Mouse (Mus musculus) bone marrow macrophage, adult 2 months (primary cell): Measurements from ENCODE around the gene Cxcl16. TPM values are rescaled to one million over a fixed set of nuclear protein-coding genes. Genes with fewer than 3 reads are reported as not detected.

ENCODE experiments used
- H3K27ac ChIP-seq: 2 replicates; pipeline ENCODE4 v1.5.1; 2012; ENCODE audit warnings: low read depth, low read length; ENCODE audit not compliant: insufficient read depth
- H3K4me1 ChIP-seq: 2 replicates; pipeline ENCODE4 v1.6.1; 2012; ENCODE audit warnings: low read length; ENCODE audit not compliant: control insufficient read depth, insufficient read depth
- H3K4me3 ChIP-seq: 2 replicates; pipeline ENCODE4 v1.5.1; 2012; ENCODE audit warnings: mild to moderate bottlenecking, low read length, moderate library complexity; ENCODE audit not compliant: insufficient read depth
- CTCF ChIP-seq: IDR thresholded peaks from 2 replicates; pipeline ENCODE4 v1.5.1; 2012; ENCODE audit warnings: low read depth, mild to moderate bottlenecking, low read length, moderate library complexity
- POLR2A ChIP-seq: IDR thresholded peaks from 2 replicates; pipeline ENCODE4 v1.6.1; 2012; ENCODE audit warnings: mild to moderate bottlenecking, low read depth, low read length, borderline replicate concordance
- polyA plus RNA-seq: library from polyadenylated mRNA; stranded (reverse); fragments of >200 nt; gene quantifications from 2 replicates; pipeline ENCODE4 v1.2.4, GENCODE M21; 2012; ENCODE audit not compliant: missing spikeins, insufficient read depth, insufficient read length

Gene Cxcl16
- 434 and 456 TPM in 2 replicates for polyA plus RNA-seq

GRCm38 (mm10) chr11:70459601-70460101 is at the start of gene Cxcl16:
Gene Cxcl16 (minus strand): TSS chr11:70459984.
- Histone ChIP-seq H3K4me1 (peaks cover 26% of the 10 kb centered on the region), H3K27ac (peak within 1 kb of the TSS; percentile 58), H3K4me3 (peak within 1 kb of the TSS; percentile 66)
- no peak for TF ChIP-seq CTCF
- TF ChIP-seq POLR2A, result no peak

GRCm38 (mm10) chr11:70506962-70507515 is 47.3 kb upstream of the Cxcl16 start:
- no peak for TF ChIP-seq CTCF
- no peak for TF ChIP-seq POLR2A
- H3K4me1 ChIP-seq, result peaks cover 14% of the 10 kb centered on the region
- no peak overlapping the region for H3K27ac ChIP-seq
- H3K4me3 ChIP-seq, result no peak overlapping the region

- H3K27ac ChIP-seq, result no peak overlapping the region
- no peak overlapping the region for H3K4me3 ChIP-seq
- peaks cover 14% of the 10 kb centered on the region for H3K4me1 ChIP-seq
- TF ChIP-seq CTCF, result peak; percentile 37
- TF ChIP-seq POLR2A, result no peak
These were observed 46.6 kb upstream of the Cxcl16 start for GRCm38 (mm10) chr11:70506385-70506784.

DNA sequence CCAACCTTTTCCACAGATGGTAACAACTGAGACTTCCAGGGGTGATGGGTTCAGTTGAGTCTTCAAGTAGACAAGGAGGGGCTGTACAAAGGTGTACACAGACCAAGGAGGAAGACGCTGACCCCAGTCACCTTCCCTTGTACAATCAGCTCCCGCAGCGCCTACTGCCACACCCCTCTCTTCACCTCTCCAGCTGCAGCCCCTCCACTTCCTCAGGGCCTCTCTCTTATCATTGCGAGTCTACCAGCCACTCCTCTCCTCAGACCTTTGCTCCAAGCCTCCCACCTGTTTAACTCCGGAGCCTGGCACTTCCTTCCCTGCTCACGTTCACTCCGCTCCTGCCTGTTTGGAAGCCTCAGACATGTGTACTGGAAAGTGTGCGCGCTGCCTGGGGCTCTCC is 45.2 kb upstream of the Cxcl16 start, which contains the start of gene Tm4sf5:
TSS of gene Tm4sf5 (plus strand) at position 275 of the 400 bp plus-strand sequence.
- TF ChIP-seq POLR2A (no peak), CTCF (no peak)

GRCm38 (mm10) chr11:70502018-70502417 is 42.2 kb upstream of the Cxcl16 start:
- Histone ChIP-seq H3K4me1 (peaks cover 39% of the 10 kb centered on the region), H3K4me3 (no peak overlapping the region), H3K27ac (no peak overlapping the region)
- TF ChIP-seq CTCF, result no peak
- no peak for TF ChIP-seq POLR2A

More for the DNA sequence above, 45.2 kb upstream of the Cxcl16 start, which contains the start of gene Tm4sf5:
- peaks cover 18% of the 10 kb centered on the region for H3K4me1 ChIP-seq
- H3K27ac ChIP-seq, result no peak within 1 kb of the TSS
- no peak within 1 kb of the TSS for H3K4me3 ChIP-seq

DNA sequence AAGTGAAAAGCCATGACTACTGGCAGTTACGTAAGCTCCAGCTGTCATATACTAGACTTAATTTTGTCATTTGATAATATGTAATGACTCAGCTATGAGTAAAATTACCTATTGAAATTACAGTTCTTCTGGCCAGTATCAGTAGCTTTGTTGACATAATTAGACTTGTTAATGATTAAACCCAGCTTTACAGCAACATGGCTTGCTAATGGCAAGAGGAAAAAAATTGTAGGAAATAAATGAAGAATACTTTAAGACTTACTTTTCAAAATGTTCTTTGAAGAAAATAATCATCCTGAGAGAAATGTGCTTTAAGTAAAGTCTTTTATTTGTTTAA is 40.7 kb upstream of the Cxcl16 start:
- peaks cover 37% of the 10 kb centered on the region for H3K4me1 ChIP-seq
- TF ChIP-seq CTCF, result no peak
- TF ChIP-seq POLR2A, result no peak
- no peak overlapping the region for H3K4me3 ChIP-seq
- H3K27ac ChIP-seq, result peak overlapping the region; percentile 92

GRCm38 (mm10) chr11:70499566-70500475 is 40.0 kb upstream of the Cxcl16 start:
- H3K27ac ChIP-seq, result peak overlapping the region; percentile 92
- no peak overlapping the region for H3K4me3 ChIP-seq
- no peak for TF ChIP-seq POLR2A
- no peak for TF ChIP-seq CTCF
- H3K4me1 ChIP-seq, result peaks cover 33% of the 10 kb centered on the region

DNA sequence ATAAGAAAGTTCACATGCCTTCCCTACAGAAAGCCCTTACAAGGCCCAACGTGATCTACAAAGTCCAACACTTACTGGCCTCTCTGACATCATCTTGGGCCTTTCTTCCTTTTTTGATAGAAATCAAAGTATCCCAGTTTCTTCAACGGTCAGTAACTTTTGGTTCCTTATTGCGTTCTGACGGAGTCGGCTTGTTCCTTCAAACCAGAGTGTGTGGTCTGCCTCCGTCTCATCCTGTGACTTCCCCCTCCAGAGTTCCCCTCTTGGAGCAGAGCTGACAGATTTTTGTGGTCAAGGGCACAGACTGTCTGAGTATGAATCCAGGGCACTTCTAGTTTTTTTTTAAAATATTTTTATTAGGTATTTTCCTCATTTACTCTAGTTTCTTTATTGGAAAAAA is 29.9 kb upstream of the Cxcl16 start:
- Histone ChIP-seq H3K27ac (peak overlapping the region; percentile 95), H3K4me1 (peaks cover 42% of the 10 kb centered on the region), H3K4me3 (no peak overlapping the region)
- TF ChIP-seq POLR2A (no peak), CTCF (no peak)

DNA sequence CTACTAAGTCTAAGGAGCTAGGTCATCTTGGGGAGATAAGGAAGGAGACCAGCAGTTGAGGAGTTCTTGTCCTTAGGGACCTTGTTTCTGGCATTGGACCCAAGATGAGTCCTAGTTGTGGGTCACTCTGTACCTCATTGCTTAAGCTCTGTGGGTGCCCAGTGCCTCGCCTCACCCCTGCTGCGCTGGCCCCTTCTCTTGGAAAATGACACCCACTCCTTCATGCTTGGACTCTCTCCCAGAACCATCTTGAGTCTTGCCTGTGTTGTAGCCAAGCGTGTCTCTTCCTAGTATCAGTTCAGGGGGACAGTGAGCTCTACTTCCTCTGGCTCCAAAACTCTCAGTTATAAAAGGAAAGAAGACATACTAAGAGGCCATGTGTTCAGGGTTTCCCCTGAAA is 29.4 kb upstream of the Cxcl16 start:
- TF ChIP-seq POLR2A, result no peak
- TF ChIP-seq CTCF, result no peak
- peak overlapping the region; percentile 95 for H3K27ac ChIP-seq
- H3K4me3 ChIP-seq, result peak overlapping the region; percentile 2; the same call in 1 of the 2 replicates
- peaks cover 42% of the 10 kb centered on the region for H3K4me1 ChIP-seq
